Mouse (Mus musculus) lung, embryonic 16.5 days (tissue): ENCODE measurements around the gene Vmn2r71. TPM values are rescaled to one million over a fixed set of nuclear protein-coding genes. Genes with fewer than 3 reads are reported as not detected.

Experiments
- ATAC-seq: fragments of 200-750 bp; cut with Nextera tagmentation; 2 replicates; pipeline ENCODE4 v1.8.0; 2017; ENCODE audit warnings: low read depth, mild to moderate bottlenecking, moderate library complexity
- H3K27ac ChIP-seq: fragments of 300-500 bp; sonication (generic); 2 replicates; pipeline ENCODE4 v1.5.1; 2014; ENCODE audit warnings: mild to moderate bottlenecking, control low read depth, low read length
- H3K27me3 ChIP-seq: fragments of 300-500 bp; sonication (generic); 2 replicates; pipeline ENCODE4 v1.6.1; 2014; ENCODE audit warnings: low read depth, low read length, mixed read lengths; ENCODE audit not compliant: control insufficient read depth, insufficient read depth
- H3K36me3 ChIP-seq: fragments of 300-500 bp; sonication (generic); 2 replicates; pipeline ENCODE4 v1.6.1; 2014; ENCODE audit warnings: low read length; ENCODE audit not compliant: control insufficient read depth, insufficient read depth
- H3K4me1 ChIP-seq: fragments of 300-500 bp; sonication (generic); replicated peaks from 2 replicates; pipeline ENCODE4 v1.6.1; 2014; ENCODE audit warnings: low read length, mixed read lengths; ENCODE audit not compliant: control insufficient read depth, insufficient read depth
- H3K4me2 ChIP-seq: fragments of 300-500 bp; sonication (generic); 2 replicates; pipeline ENCODE4 v1.6.1; 2014; ENCODE audit warnings: low read depth, low read length, control low read depth
- H3K4me3 ChIP-seq: fragments of 300-500 bp; sonication (generic); 2 replicates; pipeline ENCODE4 v1.5.1; 2014; ENCODE audit warnings: mild to moderate bottlenecking, low read length, control low read depth
- H3K9ac ChIP-seq: fragments of 300-500 bp; sonication (generic); 2 replicates; pipeline ENCODE4 v1.6.1; 2014; ENCODE audit warnings: low read length, control low read depth
- H3K9me3 ChIP-seq: fragments of 300-500 bp; sonication (generic); 2 replicates; pipeline ENCODE4 v1.6.1; 2016; ENCODE audit warnings: low read length; ENCODE audit not compliant: control insufficient read depth
- WGBS: fragments of 180-500 bp; shearing (Covaris S2); extraction: QIAGEN DNeasy Blood & Tissue Kit; methylation state at CpG from one replicate; pipeline ENCODE4 v1.1.7; 2014; 5-methylcytosine and 5-hydroxymethylcytosine counted together
- polyA plus RNA-seq: library from polyadenylated mRNA; unstranded; fragments of >200 nt; fragmentation: Nextera tagmentation; extraction: Ambion mirVana; gene quantifications from 2 replicates; pipeline ENCODE4 v1.2.1, GENCODE M21; 2015

Gene Vmn2r71
- not detected in 2 replicates for polyA plus RNA-seq

GRCm38 (mm10) chr7:85562787-85563186 is at the start of gene Vmn2r71:
TSS of gene Vmn2r71 (plus strand) at chr7:85563087.
- no peaks in the 10 kb centered on the region for H3K9me3 ChIP-seq
- WGBS: 75% methylated on average over 5 of the region's 5 CpGs
- no peak within 1 kb of the TSS for H3K9ac ChIP-seq
- no peak within 1 kb of the TSS for H3K4me3 ChIP-seq
- no peaks in the 10 kb centered on the region for H3K36me3 ChIP-seq
- no peak within 1 kb of the TSS for H3K4me2 ChIP-seq
- no peaks in the 10 kb centered on the region for H3K27me3 ChIP-seq
- H3K4me1 ChIP-seq: no peaks in the 10 kb centered on the region
- ATAC-seq: no peak
- H3K27ac ChIP-seq: no peak within 1 kb of the TSS

- H3K36me3 ChIP-seq: no peaks in the 10 kb centered on the region
- H3K9ac ChIP-seq: no peak overlapping the region
- no peak overlapping the region for H3K27ac ChIP-seq
- H3K27me3 ChIP-seq: no peaks in the 10 kb centered on the region
- H3K4me3 ChIP-seq: no peak overlapping the region
- no peaks in the 10 kb centered on the region; the same call in none of the 2 replicates for H3K9me3 ChIP-seq
- no peak overlapping the region for H3K4me2 ChIP-seq
- WGBS: 83% methylated on average over 2 of the region's 2 CpGs
- ATAC-seq: no peak
- H3K4me1 ChIP-seq: no peaks in the 10 kb centered on the region
These were observed 20.8 kb upstream of the Vmn2r71 start for GRCm38 (mm10) chr7:85542108-85542507.

DNA sequence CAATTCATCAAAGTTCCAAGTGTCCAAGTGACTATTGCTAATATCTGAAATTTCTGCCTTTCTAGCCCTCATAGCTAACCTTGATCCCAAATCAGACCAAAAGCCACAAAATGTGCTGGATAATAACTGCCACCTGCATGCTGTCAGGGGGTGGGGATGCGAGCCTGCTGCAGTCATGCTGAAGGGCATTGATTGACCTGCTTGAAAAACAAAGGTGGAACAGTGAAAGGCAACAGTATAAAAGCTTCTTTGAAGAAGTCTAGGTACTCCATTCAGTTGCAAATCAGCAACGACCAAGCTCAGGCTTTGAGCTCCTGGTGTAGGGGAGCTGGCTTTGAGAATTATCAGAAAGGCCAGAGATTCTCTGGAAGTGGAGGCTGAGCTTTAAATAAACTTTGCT is 19.8 kb upstream of the Vmn2r71 start:
- Histone ChIP-seq H3K4me2 (no peak overlapping the region), H3K27ac (no peak overlapping the region), H3K4me3 (no peak overlapping the region), H3K4me1 (no peaks in the 10 kb centered on the region), H3K36me3 (no peaks in the 10 kb centered on the region), H3K9ac (no peak overlapping the region), H3K9me3 (no peaks in the 10 kb centered on the region; the same call in none of the 2 replicates), H3K27me3 (no peaks in the 10 kb centered on the region)
- ATAC-seq: no peak
- WGBS: 72% methylated on average over 2 of the region's 2 CpGs

- Histone ChIP-seq H3K27ac (no peak within 1 kb of the TSS), H3K9ac (no peak within 1 kb of the TSS), H3K4me2 (no peak within 1 kb of the TSS), H3K9me3 (no peaks in the 10 kb centered on the region), H3K36me3 (no peaks in the 10 kb centered on the region), H3K27me3 (no peaks in the 10 kb centered on the region), H3K4me3 (no peak within 1 kb of the TSS), H3K4me1 (no peaks in the 10 kb centered on the region)
- WGBS: 70% methylated on average over 2 of the region's 2 CpGs
- ATAC-seq: no peak
These were observed 6.2 kb downstream of the Vmn2r71 start, which contains the start of gene Vmn2r70 for GRCm38 (mm10) chr7:85569092-85569491. TSS of gene Vmn2r70 (minus strand) at chr7:85569192.

Other genes starting within 250 kb of the Vmn2r71 start
- gene Vmn2r69, start 147.2 kb upstream of the Vmn2r71 start, polyA plus RNA-seq: not detected in 2 replicates
- gene Vmn2r70, start 6.1 kb downstream of the Vmn2r71 start, polyA plus RNA-seq: not detected in 2 replicates
- gene Vmn2r72, start 192.0 kb downstream of the Vmn2r71 start, polyA plus RNA-seq: not detected in 2 replicates